Mouse (Mus musculus) cerebellum, adult 11 months (tissue): ENCODE data around the gene Bptf.
"Not testable (repeated sequence)": the region's sequence is repeated elsewhere in the genome, so short reads cannot be mapped to it uniquely, and the experiment has no call there.

Experiments
- DNase-seq: peaks from one replicate; pipeline ENCODE4 v3.0.0; 2022

Gene Bptf

DNA sequence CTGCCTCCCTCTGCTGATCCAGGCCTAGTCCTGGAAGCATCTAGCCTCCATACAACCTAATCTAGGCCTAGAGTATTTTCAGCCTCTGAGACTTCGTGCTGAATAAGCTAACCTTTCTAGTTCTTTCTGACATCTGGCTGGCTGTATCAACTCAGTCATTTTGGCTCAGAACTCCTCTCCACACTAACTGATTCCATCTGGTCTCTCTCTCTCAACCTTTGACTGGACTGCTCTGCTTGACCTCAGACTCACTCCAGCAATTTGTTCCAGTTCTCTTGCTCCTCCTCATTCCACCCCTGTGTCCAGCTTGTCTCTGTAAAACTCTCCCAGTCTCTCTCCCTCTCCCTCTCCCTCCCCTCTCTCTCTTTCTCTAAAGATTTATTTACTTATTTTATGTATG is 115.0 kb downstream of the Bptf start:
- no peak for DNase-seq

DNA sequence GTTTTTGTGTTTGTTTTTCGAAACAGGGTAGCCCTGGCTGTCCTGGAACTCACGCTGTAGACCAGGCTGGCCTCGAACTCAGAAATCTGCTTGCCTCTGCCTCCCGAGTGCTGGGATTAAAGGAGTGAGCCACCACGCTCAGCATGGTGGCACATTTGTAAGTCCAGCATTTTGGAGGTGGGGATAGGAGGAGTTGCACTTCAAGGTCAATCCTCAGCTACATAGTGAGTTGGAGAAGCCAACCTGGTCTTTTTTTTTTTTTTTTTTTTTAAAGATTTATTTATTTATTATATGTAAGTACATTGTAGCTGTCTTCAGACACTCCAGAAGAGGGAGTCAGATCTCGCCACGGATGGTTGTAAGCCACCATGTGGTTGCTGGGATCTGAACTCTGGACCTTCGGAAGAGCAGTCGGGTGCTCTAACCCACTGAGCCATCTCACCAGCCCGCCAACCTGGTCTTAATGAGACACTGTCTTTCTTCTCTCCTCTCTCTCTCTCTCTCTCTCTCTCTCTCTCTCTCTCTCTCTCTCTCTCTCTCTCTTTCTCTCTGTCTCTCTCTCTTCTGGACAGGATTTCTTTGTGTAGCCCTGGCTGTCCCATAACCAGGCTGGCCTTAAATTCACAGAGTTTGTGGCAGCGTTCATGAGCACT is 116.3 kb downstream of the Bptf start:
- DNase-seq, result not testable (repeated sequence)

DNA sequence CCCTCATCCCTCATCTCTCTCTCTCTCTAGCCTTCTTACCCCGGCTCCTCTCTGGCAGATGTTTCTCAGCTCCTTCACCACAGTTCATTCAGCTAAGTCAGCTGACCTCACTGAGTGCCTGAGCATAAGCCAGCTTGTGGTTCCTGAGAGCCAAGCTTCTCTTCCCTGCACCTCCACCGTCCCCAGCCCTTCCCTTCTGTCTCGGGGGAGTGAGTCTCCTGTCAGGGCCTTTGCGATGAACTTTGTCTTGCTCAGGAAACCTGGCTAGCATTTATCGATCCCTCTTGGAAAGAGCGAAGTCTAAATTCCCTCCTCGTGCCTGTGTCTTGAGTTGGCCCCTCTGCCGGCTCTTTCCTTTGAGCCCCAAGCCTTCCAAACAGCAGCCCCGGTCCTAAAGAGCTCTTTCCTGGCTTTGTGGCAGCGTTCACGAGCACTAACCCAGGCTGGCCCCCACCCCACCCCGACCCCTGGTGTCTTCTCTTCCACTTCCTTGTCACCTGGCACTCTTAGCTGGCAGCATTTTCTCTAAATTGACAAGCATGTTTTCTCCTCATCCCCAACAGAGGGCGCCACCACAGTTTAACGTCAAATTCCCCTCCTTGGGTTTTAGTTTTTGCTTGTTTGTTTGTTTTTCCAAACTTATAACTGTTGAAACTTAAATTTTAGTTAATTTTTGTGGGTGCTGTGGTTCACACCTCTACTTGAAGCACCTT is 117.2 kb downstream of the Bptf start:
- no peak for DNase-seq

DNA sequence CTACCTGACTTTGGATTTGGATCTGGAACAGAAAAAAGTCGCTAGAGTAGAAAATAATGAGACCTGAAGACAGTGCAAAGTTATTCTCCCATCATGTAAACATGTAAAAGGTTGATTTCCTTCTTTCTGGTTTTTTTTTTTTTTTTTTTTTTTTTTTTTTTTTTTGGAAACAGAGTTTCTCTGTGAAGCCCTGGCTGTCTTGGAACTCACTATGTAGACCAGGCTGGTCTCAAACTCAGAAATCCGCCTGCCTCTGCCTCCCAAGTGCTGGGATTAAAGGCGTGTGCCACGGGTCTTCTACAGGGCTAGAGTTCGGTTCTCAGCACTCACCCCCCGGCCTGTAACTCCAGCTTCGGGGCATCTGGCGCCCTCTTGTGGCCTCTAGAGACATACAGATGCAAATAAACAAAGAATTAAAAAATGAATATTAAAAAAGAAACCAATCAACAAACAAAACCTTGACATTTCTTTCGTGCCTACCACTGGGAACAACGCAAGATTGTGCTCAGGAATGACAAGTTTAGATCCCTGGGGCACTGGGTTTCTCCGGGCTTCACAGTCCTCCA is 117.8 kb downstream of the Bptf start:
- DNase-seq, result no peak

DNA sequence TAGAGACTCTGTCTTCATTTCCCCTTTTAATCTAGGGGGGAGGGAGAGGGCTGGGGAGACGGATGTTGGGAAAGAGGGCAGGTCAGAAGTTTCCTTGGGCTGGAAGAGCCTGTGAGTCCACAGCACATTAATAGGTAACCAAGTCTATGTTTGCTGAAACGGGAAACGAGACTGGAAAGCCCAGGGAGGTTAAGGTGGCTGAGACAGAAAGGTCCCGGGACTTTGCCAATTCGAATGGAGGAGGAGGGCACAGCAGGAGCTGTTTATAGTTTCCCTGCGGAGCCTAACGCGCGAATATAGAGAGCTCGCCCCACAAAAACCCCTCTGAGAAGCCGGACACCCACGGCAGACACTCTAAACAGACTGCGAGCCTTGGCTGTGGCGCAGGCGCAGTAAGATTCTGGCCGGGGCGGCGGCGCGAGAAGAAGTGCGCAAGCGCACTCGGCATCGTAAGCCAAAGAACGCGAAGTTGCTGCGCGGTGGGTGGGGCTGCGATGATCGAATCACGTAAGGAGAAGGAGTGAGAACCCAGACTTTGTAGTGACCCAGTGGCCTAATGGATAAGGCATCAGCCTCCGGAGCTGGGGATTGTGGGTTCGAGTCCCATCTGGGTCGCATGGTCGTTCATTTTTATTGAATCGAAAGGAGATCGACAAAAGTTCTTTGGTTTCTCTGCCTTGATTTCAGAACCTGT is 119.5 kb downstream of the Bptf start:
- peak; percentile 99 for DNase-seq

DNA sequence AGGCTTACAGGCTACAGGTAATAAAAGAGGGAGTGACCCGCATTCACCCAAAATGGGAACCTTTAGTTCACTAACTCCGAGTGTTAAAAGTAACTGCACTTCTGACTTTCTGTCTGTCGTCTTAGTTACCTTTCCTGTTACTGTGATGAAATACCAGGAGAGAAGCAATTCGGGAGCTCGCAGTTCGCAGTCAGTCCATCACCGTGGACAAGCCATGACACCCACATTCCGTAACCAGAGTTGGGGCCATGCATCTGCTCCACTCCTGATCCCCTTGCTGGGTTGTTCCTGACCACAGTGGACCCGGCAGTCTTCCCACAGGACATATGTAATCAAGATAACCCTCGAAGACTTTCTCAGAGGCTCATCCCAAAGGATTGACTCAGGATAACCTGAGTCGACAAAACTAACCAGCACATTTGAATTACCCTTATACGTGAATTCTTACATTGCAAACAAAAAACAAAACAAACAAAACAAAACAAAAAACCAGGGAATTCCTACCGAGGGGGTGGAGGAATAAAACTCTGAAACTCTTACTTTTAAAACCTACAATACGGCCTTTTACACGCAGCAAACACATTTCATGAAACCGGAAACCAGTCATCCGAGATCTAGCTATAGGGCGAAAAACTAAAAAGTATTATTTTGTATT is 120.1 kb downstream of the Bptf start:
- no peak for DNase-seq

DNA sequence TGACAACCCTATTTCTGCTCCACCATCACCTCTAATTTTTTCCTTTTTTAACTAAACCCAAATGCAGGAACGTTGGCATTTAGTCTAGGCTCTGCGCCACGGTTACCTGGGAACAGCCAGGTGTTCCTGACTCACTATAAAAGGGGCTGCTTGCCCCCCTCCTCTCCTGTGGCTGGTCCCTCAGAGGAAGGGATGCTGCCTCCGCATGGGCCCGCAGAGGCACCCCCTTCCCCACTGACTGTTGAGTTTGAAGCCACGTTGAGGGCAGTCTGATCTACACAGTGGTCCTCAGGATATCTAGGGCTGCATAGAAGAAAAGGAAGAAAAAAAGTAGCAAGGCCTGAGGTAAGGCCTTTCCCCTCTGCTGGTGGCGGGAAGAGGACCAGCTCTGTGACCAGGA is 120.8 kb downstream of the Bptf start:
- DNase-seq, result no peak

DNA sequence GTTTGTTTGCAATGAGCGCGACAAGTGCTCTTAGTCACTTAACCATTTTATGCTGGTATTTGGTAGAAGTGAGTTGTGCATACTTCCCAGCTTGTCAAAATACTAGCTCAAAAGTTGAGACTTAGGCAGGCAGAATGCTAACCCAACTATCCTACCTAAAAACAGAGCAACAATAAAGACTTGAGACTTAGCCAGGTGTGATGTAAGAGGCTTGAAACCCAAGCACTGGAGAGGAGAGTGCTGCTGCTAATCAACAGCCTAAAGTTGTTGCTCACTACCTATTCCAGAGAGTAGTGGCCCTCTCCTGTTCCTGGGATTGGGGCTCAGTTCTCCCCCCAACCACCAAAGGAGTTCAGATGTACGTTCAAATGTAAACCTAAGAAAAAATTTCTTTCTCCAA is 121.5 kb downstream of the Bptf start:
- no peak for DNase-seq

DNA sequence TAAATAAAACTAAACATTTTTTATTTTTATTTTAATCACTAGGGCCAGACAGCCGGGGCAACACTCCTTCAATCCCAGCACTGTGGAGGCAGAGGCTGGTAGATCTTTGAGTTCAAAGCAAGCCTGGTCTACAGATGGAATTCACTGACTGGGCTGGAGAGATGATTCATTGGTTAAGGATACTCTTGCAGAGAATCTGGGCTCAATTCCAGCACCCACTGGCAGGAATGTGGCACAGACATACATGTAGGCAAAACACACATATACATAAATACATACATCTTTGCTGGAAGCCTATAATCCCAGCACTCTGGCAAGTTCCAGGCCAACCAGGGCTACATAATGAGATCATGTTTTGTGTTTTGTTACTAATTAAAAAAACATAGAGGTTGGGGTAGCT is 126.4 kb downstream of the Bptf start:
- DNase-seq, result no peak

DNA sequence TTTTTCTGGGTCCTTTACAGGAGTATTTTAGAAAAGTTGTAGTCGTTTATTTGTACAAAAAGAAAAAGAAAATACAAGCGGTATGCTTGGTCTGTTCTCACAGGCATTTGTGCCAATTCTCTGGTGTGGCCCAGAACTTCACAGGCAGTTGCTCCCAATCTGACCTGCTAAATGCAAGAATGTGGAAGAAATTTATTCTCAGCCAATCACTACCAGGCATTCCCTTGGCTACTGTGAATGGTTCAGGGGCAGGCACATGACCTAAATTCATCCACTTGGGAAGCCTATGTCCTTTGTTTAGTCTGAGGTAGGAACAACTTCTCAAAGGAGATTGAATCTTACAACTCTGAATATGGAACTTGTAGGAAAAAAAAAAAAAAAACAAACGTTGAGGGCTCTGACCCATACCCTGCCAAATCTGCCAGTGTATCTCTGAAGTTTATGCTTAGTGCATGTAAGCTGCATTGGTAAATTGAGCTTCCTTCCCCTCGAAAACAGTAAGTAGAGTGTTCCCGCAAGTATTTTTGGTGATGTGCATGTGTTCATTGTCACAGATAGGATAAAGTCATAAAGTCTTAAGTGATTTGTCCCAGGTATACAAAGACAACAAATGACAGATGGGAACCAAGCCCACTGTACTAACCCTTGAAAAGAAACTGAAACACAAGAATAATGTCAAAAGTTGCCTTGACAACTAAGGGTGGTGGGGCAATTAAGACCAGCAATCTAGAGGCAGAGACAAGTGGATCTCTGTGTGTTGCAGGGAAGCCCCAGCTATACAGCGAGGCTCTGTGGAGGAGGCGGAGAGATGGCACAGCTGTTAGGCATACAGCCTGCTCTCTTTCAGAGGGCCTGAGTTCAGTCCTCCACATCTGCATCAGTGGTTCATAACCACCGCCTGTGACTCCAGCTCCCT is 129.9 kb downstream of the Bptf start:
- DNase-seq, result no peak

DNA sequence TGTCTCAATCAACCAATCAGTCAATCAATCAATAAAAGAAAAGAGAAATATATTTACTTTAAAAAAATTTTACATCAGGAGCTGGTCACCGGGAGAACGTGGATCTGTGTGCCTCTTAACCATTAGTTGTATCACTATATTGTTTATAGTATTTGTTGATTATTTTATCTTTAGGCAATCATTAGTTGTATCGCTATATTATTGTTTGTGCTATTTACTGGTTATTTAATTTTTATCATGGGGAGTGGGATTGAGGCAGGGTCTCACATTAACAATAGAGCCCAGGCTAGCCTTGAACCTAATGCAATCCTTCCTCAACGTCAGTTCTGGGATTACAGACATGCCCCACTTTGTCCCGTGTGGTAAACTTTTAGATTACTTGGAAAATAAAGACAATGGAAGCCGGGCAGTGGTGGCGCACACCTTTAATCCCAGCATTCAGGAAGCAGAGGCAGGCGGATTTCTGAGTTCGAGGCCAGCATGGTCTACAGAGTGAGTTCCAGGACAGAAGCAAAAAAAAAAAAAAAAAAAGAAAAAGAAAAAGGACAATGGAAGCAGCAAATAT is 131.9 kb downstream of the Bptf start:
- no peak for DNase-seq

DNA sequence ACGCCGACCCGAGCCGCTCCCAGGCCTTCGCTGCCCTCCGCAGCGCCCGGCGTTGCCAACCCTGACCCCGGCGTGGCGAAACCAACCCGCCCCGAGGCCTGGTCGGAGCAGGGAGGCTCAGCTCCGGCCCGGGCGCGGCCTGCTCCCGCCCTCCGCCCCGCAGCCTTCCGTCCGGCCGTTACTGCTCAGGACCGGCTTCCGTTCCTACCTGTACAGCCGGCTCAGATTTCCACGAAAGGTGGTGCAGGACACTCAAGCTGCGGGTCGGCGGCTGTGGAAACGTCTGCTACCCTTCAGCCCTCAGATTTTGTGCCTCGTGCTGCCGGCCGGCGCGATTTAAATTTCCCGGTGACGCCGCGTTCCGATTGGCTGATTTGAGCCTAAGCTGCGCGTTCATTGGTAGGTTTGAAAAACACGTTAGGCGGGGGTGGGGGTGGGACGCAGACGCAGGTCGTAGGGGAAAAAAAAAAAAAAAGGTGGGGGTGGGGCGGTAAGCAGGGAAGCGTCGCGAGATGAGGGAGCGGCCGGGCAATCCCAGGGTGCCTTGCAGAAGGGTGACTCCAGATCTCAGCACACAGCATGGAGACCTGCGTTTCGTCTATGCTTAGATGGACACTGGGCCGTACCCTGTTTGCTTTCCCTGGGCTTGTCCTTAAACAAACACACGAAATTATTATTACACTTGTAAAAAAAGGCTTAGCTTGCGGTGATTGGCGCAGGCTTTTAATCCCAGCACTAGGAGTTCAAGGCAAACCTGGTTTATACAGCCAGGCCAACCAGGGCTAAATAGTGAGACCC is 132.6 kb downstream of the Bptf start, which contains the start of gene Kpna2:
Gene Kpna2, minus strand, starts transcription at position 391 of the 798 bp plus-strand sequence.
- peak; percentile 84 for DNase-seq

DNA sequence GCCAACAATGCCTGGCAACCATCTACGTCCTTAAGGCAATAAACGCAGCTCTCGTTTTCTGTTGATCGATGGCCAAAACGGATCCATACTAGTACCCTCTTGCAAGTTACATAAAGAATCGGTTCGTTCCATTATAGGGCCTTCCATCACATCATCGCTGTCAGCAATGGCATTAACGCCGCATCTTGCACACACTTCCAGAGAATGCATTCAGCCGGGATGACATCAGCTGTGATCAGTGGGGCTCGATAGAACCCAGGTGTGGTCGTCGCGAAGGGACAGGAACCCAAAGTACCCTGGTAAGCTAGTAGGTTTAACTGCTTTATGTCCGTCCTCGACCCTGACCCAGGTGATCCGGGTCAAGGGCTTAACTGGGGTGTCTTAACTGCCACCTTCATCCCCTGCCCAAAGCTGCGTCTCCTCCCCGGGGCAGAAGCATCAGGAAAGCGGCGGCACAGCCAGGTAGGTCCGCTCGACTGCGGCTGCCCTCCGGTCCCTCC is 133.2 kb downstream of the Bptf start:
- peak; percentile 18 for DNase-seq

DNA sequence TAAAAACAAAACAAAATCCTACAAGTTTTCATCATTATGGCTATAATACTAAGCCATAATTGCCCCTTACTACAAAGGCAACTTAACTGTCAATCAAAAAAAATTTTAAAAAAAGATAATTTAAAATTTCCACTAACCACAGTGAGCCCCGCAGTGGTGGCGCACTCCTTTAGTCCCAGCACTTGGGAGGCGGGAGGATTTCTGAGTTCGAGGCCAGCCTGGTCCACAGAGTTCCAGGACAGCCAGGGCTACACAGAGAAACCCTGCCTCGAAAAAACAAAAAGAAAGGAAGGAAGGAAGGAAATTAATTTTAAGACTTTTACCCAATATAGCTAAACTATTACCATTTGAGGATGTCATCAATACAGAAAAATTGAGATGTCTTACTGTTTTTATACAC is 134.0 kb downstream of the Bptf start:
- DNase-seq, result no peak

DNA sequence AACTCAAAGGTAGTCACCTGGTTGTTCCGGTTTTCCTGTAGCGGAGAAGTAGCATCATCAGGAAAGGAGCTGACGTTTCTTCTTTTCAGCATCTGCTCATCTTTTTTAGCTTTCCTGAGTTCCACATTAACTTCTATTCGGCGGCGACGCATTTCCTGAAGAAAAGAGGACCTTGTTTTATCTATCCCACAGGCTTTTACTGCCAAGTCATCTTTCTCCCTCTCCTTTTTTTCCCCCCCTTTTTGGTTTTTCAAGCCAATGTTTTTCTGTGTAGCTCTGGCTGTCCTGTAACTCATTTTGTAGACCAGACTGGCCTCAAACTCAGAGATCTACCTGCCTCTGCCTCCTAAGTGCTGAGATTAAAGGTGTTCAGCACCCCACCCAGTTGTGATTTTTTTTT is 135.4 kb downstream of the Bptf start:
- not testable (repeated sequence) for DNase-seq

DNA sequence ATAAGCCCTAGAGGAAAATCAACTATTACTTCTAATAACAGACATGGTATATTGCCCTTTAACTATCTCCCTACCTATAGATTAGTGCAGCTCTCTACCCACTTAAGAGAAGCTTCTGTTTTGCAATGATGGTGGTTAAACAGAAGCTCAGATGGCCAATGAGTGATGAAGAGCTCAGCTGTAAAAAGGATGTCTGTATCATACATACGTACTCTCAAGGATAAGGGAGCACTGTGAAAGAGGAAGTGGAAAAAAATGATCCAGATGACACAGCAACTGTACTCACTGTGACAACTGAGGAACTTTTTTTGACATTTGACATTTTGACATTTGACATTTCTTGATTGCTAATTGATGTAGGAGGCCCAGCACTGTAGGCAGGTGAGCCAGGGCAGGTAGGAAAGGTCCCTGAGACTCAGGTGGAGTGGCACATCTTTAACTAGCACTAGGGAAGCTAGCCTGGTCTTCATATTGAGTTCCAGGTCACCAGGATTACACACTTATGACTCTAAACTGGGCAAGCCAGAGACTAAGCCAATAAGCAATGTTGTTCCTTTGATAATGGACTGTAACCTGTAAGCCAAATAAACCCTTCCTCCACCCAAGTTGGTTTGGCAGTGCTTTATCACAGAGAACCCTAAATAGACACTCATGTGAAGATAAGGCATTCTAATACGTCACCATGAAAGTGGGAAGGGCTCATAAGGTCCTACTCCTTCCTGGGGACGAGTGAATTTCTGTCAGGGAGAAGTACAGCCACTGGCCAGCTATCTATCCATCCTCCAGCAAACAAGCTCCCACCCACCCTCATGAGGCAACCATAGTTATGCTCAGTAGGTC is 137.5 kb downstream of the Bptf start:
- no peak for DNase-seq

DNA sequence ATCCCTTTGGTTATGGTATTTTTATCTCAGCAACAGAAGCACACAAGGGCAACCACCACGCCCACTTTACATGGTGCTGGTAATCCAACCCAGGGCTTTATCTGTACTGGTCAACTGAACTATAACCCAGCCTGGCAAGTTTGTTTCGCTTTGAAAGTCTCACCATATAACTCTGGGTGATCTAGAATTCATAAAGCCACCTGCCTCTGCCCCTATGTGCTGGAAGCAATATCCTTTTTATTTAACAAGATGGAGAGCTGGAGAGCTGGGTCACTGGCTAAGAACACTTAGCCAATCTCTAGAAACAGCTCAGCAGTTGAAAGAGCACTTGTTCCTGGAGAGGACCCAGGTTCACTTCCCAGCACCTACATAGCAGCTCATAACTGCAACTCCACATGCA is 144.5 kb downstream of the Bptf start:
- no peak for DNase-seq

DNA sequence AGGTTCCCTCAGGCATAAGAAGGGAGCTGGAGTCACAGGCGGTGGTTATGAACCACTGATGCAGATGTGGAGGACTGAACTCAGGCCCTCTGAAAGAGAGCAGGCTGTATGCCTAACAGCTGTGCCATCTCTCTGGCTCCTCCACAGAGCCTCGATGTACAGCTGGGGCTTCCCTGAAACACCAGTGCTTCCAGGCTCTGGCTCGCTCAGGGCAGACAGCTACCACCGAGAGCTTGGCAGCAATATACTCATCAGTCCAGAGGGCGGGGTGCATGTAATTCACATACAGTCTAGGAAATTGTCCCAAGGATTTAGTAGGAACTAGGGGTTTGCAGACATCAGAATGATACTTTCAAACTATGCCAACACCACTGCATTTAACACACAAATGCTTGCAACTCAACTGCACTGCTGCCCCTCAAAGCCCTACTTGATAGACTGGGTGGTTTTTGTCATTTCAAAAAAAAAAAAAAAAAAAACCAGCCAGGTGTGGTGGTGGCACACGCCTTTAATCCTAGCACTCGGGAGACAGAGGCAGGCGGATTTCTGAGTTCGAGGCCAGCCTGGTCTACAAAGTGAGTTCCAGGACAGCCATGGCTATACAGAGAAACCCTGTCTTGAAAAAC is 145.8 kb downstream of the Bptf start:
- DNase-seq, result not testable (repeated sequence)
